Mouse (Mus musculus) heart, embryonic 10.5 days (tissue): ENCODE data around the gene Hist1h4a. TPM values are rescaled to one million over a fixed set of nuclear protein-coding genes. Genes with fewer than 3 reads are reported as not detected.
A peak's percentile ranks its signal among the peaks of the same experiment; 100 is the strongest.
"Not testable (repeated sequence)": the region's sequence is repeated elsewhere in the genome, so short reads cannot be mapped to it uniquely, and the experiment has no call there.

Experiments used
- DNase-seq: peaks from one replicate; pipeline ENCODE4 v3.0.0-alpha.2; 2017; ENCODE audit warnings: low spot score
- H3K27ac ChIP-seq: fragments of 300-500 bp; sonication (generic); 2 replicates; pipeline ENCODE4 v1.5.1; 2016; ENCODE audit warnings: mild to moderate bottlenecking
- H3K27me3 ChIP-seq: fragments of 300-500 bp; sonication (generic); 2 replicates; pipeline ENCODE4 v1.6.1; 2016; ENCODE audit warnings: mild to moderate bottlenecking; ENCODE audit not compliant: poor library complexity, insufficient read depth, severe bottlenecking
- H3K36me3 ChIP-seq: fragments of 300-500 bp; sonication (generic); 2 replicates; pipeline ENCODE4 v1.6.1; 2016; ENCODE audit warnings: mild to moderate bottlenecking, moderate library complexity
- H3K4me1 ChIP-seq: fragments of 300-500 bp; sonication (generic); 2 replicates; pipeline ENCODE4 v1.6.1; 2016; ENCODE audit warnings: mild to moderate bottlenecking
- H3K4me3 ChIP-seq: fragments of 300-500 bp; sonication (generic); 2 replicates; pipeline ENCODE4 v1.5.1; 2016; ENCODE audit warnings: mild to moderate bottlenecking, moderate library complexity
- H3K9me3 ChIP-seq: fragments of 300-500 bp; sonication (generic); 2 replicates; pipeline ENCODE4 v1.6.1; 2016; ENCODE audit warnings: mild to moderate bottlenecking, moderate library complexity
- WGBS: fragments of 180-500 bp; shearing (Covaris S2); methylation state at CpG from one replicate; pipeline ENCODE4 v1.1.7; 2016; 5-methylcytosine and 5-hydroxymethylcytosine counted together
- polyA plus RNA-seq: library from polyadenylated mRNA; unstranded; fragments of >200 nt; fragmentation: Nextera tagmentation; extraction: Ambion mirVana; gene quantifications from 2 replicates; pipeline ENCODE4 v1.2.1, GENCODE M21; 2016

Gene Hist1h4a
- polyA plus RNA-seq, 1 experiment from 2014 or later, result 0.28 TPM

DNA sequence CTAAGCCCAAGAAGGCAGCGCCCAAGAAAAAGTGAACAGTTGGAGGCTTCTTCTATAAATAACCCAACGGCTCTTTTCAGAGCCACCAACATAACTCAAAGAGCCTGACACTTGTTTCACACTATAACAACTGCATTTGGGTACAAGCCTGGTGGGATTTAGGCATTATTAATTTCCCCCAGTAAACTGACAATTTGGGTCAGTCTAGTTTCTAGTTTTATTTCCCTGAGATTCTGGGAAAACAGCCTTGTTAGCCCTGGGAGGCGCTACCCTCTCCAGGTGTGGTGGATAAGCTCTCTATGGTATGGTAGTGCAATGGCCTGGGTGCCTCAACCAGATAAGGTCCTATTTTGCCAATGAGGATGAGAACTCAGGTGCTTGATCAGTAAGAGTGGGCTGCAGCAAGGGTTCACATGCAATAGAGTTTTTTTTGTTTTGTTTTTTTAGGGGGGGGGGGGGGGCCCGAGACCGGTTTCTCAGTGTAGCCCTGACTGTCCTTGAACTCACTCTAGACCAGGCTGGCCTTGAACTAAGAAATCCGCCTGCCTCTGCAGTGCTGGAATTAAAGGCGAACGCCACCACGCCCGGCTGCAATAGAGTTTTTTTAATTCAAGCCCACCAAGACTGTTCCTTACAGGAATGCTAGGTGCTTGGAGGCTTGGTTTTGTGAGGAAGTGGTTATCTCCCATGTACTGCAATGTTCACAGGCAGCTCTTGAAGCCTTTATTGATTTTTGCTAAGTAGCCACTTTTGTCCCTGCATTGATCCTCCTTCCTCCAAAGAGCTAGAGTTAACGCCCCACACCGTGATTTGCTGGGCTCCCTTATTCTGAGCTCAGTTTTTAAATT, 3.5 kb upstream of the Hist1h4a start:
- Histone ChIP-seq H3K9me3 (no peaks in the 10 kb centered on the region), H3K27me3 (no peaks in the 10 kb centered on the region), H3K27ac (peak overlapping the region; percentile 88), H3K4me3 (peak overlapping the region; percentile 62), H3K36me3 (no peaks in the 10 kb centered on the region), H3K4me1 (peaks cover 24% of the 10 kb centered on the region)
- WGBS, result 34% methylated on average over 12 of the region's 12 CpGs
- no peak for DNase-seq

DNA sequence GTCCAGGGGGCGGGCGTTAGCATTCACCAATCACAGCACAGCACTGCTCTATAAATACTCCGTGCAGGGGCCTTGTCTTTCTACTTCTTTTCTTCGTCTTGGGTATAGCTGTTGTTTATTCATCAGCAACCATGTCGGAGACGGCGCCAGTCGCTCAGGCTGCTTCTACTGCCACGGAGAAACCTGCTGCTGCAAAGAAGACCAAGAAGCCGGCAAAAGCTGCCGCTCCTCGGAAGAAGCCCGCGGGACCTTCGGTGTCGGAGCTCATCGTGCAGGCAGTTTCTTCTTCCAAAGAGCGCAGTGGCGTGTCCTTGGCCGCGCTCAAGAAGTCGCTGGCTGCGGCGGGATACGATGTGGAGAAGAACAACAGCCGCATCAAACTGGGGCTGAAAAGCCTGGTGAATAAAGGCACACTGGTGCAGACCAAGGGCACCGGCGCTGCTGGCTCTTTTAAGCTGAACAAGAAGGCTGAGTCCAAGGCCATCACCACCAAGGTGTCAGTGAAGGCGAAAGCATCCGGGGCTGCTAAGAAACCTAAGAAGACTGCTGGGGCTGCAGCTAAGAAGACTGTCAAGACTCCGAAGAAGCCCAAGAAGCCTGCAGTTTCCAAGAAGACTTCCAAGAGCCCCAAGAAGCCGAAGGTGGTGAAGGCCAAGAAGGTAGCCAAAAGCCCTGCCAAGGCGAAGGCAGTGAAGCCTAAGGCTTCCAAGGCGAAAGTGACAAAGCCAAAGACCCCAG, 2.7 kb upstream of the Hist1h4a start, which contains the start of gene Hist1h1a:
Gene Hist1h1a (plus strand): TSS at position 81 of the 738 bp plus-strand sequence.
- Histone ChIP-seq H3K4me1 (peaks cover 23% of the 10 kb centered on the region), H3K36me3 (no peaks in the 10 kb centered on the region), H3K9me3 (no peaks in the 10 kb centered on the region), H3K27ac (peak within 1 kb of the TSS; percentile 88), H3K27me3 (no peaks in the 10 kb centered on the region), H3K4me3 (peak within 1 kb of the TSS; percentile 62)
- 3% methylated on average over 34 of the region's 34 CpGs for WGBS
- peak; percentile 96 for DNase-seq

DNA sequence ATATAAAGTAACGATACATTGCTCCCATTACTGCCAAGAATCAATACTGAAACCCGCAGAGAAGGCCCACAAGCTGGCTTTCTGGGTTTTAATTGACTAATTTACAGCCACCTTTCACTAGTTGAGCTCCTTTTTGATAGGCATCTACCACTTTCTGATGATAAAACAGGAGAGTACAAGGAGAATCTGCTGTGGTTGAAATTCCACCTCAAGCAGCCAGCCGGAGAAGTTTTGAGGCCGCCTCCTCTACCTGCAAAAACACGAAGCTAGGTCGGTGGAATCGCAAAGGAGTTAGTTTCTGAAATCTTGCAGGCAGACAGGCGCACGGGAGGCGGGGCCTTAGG, 2.2 kb upstream of the Hist1h4a start:
- Histone ChIP-seq H3K27ac (peak overlapping the region; percentile 88), H3K9me3 (no peaks in the 10 kb centered on the region), H3K4me3 (peak overlapping the region; percentile 62), H3K27me3 (no peaks in the 10 kb centered on the region), H3K36me3 (no peaks in the 10 kb centered on the region), H3K4me1 (peaks cover 21% of the 10 kb centered on the region)
- no peak for DNase-seq
- 2% methylated on average over 10 of the region's 10 CpGs for WGBS

DNA sequence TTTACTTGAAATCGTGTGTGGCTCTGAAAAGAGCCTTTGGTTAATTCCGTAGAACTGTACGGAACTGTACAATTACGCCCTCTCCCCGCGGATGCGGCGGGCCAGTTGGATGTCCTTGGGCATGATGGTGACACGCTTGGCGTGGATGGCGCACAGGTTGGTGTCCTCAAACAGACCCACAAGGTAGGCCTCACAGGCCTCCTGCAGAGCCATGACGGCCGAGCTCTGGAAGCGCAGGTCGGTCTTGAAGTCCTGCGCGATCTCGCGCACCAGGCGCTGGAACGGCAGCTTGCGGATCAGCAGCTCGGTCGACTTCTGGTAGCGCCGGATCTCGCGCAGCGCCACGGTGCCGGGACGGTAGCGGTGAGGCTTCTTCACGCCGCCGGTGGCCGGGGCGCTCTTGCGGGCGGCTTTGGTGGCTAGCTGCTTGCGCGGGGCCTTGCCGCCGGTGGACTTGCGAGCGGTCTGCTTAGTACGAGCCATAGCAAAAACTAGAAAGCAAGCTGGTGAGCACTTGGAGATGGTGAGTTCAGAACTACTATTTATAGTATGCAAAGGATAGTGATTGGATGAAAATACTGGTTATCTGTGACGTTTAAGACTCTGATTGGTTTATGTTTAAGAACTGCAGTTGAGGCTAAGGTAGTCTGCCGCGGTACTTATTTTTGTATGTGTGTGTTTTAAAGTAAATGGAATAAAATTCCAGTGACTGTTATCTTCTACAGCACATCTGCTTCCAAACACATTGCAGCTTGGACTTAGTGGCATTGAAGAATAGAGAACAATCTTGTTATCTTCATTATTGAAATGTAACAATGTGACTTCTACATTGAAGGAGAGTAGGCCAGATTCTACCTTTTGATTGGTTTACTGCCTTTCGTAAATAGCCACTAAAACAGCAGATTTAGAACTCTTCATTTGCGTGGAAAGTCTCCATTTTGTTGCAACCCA, 1.1 kb upstream of the Hist1h4a start, which contains the start of gene Hist1h3a:
Gene Hist1h3a (minus strand): TSS at position 516 of the 951 bp plus-strand sequence.
- peak; percentile 84 for DNase-seq
- Histone ChIP-seq H3K4me3 (peak within 1 kb of the TSS; percentile 62), H3K4me1 (peaks cover 21% of the 10 kb centered on the region), H3K27ac (peak within 1 kb of the TSS; percentile 88)
- not testable (repeated sequence) for H3K27me3 ChIP-seq, H3K36me3 ChIP-seq, H3K9me3 ChIP-seq
- under 1% methylated on average over 38 of the region's 52 CpGs for WGBS

DNA sequence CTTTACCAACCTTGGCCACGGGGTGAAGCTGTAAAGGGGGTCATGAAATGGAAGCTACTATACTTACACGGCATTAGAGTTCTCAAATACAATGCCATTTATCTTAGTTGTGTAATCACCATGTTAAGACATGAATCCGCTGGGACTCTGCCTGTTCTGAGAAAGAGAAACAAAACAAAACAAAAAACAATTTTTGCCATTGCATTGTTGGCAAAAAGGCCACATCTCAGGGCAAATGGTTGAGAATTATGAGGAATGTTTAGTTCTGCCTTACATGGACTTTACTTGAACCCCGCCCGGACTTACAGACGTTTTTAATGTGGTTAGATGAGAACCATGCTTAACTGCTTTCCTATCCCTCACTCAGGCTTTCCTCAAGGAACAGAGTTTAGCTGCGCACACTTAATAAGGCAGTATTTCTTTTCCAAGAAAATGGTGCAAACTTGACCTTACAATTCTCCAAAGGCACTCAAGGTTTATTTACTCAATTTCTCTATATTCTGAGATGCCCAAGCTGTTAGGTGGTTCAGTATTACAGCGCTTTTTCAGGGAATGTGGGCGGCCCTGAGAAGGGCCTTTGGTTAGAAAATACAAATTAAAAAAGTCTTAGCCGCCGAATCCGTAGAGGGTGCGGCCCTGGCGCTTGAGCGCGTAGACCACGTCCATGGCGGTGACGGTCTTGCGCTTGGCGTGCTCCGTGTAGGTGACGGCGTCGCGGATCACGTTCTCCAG, 624 bp downstream of the Hist1h4a start:
- Histone ChIP-seq H3K27ac (peak overlapping the region; percentile 88), H3K4me1 (peaks cover 21% of the 10 kb centered on the region), H3K4me3 (peak overlapping the region; percentile 62), H3K9me3 (no peaks in the 10 kb centered on the region), H3K36me3 (no peaks in the 10 kb centered on the region), H3K27me3 (no peaks in the 10 kb centered on the region)
- DNase-seq, result no peak
- 2% methylated on average over 24 of the region's 27 CpGs for WGBS

DNA sequence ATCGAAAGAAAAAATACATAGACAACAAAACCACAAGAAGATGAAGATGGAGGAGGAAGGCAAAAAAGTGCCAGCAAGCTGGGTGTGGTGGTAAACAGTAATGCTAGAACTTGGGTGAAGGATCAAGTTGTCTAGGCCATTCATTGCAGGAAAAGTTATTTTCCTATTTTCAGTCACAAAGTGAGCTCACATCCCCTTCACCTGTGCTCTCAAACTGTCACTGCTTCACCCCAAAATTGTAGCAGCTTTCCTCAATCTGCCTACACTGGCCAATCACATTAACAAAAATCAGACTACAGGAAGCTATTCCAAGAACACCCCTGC, 1.2 kb downstream of the Hist1h4a start:
- no peaks in the 10 kb centered on the region for H3K9me3 ChIP-seq
- peak overlapping the region; percentile 88 for H3K27ac ChIP-seq
- peak overlapping the region; percentile 62 for H3K4me3 ChIP-seq
- WGBS, result 66% methylated on average over 1 of the region's 1 CpGs
- H3K27me3 ChIP-seq, result no peaks in the 10 kb centered on the region
- no peaks in the 10 kb centered on the region for H3K36me3 ChIP-seq
- peaks cover 21% of the 10 kb centered on the region for H3K4me1 ChIP-seq
- no peak for DNase-seq

DNA sequence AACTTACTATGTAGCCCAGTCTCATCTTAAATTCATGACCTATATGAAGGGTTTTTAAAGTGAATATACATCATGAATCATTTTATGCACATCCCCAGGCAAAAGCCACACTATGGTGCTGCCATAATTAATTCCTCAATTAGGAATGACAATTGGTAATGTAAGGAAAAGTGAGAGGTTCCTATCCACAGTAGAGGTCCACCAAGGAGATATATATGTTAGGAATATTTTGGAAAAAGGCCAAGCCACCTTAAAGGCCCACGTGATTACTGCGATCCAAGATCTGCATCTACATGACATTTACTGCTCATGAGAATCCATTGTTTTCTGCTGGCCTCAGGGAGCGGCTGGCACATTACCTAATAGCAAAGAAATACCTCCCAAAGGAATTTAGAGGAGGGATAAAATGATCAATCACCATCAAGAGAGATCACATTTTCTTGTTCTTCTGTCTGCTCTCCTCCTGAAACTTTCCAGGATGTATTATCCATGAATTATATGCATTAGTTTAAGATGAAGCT, 1.7 kb downstream of the Hist1h4a start:
- no peaks in the 10 kb centered on the region for H3K9me3 ChIP-seq
- H3K27me3 ChIP-seq, result no peaks in the 10 kb centered on the region
- WGBS, result 73% methylated on average over 3 of the region's 3 CpGs
- H3K36me3 ChIP-seq, result no peaks in the 10 kb centered on the region
- DNase-seq, result no peak
- peak overlapping the region; percentile 88; the same call in 1 of the 2 replicates for H3K27ac ChIP-seq
- no peak overlapping the region for H3K4me3 ChIP-seq
- peaks cover 19% of the 10 kb centered on the region for H3K4me1 ChIP-seq

DNA sequence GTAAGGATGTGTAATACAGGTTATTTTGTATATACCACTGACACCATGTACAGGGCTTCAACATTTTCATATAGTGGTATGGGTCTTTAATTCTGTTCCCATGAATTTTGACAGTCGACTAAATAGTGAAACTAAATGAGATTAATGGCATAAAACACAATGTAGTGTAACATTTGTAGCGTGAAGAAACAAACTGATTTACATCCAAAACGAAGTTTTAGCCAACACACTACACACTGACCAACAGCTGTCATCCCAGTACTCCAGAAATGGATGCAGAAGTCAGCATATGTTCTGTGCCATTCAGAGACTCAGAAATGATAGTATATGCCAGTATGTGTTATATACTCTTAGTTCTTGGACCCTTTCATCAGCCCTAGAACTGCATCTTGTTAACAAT, 3.1 kb downstream of the Hist1h4a start:
- H3K4me1 ChIP-seq, result peaks cover 10% of the 10 kb centered on the region
- H3K9me3 ChIP-seq, result no peaks in the 10 kb centered on the region
- H3K4me3 ChIP-seq, result peak overlapping the region; percentile 59; the same call in 1 of the 2 replicates
- H3K27me3 ChIP-seq, result no peaks in the 10 kb centered on the region
- H3K27ac ChIP-seq, result peak overlapping the region; percentile 87
- H3K36me3 ChIP-seq, result no peaks in the 10 kb centered on the region
- no peak for DNase-seq
- WGBS, result 54% methylated on average over 3 of the region's 3 CpGs

DNA sequence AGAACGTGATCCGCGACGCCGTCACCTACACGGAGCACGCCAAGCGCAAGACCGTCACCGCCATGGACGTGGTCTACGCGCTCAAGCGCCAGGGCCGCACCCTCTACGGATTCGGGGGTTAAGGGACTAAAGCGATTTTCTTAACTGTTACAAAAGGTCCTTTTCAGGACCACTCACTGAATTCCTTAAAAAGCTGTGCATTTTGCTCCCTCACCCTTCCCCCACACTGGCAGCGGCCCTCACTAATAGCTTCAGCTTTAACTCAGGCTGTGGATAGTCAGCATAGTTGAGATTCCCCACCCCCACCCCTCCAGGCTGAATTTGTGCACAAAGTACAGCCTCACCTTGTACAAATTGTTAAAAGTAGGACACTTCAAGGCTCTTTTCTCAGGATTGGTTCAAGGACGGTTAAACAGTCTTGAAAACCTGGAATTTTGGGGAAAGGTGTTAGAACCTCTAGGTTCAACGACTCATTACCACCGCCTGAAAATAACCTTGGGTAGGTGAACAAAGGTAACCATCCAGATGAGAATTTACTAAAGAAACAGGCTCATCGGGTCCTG, 3.7 kb downstream of the Hist1h4a start:
- H3K27ac ChIP-seq, result peak overlapping the region; percentile 87
- DNase-seq, result peak; percentile 81
- no peaks in the 10 kb centered on the region for H3K36me3 ChIP-seq
- peak overlapping the region; percentile 59 for H3K4me3 ChIP-seq
- H3K9me3 ChIP-seq, result no peaks in the 10 kb centered on the region
- WGBS, result 3% methylated on average over 18 of the region's 23 CpGs
- H3K27me3 ChIP-seq, result no peaks in the 10 kb centered on the region
- H3K4me1 ChIP-seq, result peaks cover 13% of the 10 kb centered on the region

DNA sequence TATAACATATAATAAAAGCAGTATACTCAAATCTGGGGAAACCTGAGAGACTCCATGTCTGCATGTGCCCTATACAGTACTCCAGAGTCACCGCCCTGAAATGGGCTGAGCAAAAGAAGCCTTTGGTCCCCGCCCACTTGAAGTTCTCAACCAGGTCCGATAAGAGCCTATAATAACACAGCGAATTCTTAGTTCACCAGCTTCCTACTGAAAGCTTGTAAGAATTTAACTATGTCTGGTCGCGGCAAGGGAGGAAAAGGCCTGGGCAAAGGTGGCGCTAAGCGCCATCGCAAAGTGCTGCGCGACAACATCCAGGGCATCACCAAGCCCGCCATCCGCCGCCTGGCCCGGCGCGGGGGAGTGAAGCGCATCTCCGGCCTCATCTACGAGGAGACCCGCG, 4.2 kb downstream of the Hist1h4a start, which contains the start of gene Hist1h4b:
Gene Hist1h4b (plus strand): TSS at position 224 of the 400 bp plus-strand sequence.
- 0% methylated on average over 20 of the region's 22 CpGs for WGBS
- DNase-seq, result peak; percentile 95
- H3K4me1 ChIP-seq, result peaks cover 13% of the 10 kb centered on the region
- H3K9me3 ChIP-seq, result no peaks in the 10 kb centered on the region
- peak within 1 kb of the TSS; percentile 59 for H3K4me3 ChIP-seq
- H3K36me3 ChIP-seq, result no peaks in the 10 kb centered on the region
- no peaks in the 10 kb centered on the region for H3K27me3 ChIP-seq
- peak within 1 kb of the TSS; percentile 87 for H3K27ac ChIP-seq

DNA sequence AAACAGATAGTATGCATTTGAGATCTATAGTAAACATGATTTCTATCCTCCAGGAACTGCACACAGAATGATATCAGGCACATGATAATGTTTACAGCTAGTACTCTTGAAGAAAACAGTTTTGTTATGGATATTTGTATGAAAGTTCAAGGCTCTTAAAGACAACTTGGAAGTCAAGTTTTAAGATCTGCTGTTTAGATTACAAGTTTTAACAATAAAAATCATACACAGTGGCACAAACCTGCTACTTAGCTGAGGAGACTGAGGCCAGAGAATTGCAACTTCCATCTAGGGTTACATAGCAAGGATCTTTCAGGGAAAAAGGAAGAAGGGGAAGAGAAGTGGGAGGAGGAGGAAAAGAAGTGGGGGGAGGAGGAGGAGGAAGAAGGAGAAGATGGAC, 6.0 kb downstream of the Hist1h4a start:
- no peak for DNase-seq
- Histone ChIP-seq H3K4me1 (peaks cover 7% of the 10 kb centered on the region), H3K27ac (peak overlapping the region; percentile 78; the same call in 1 of the 2 replicates), H3K36me3 (no peaks in the 10 kb centered on the region), H3K4me3 (no peak overlapping the region), H3K9me3 (no peaks in the 10 kb centered on the region), H3K27me3 (no peaks in the 10 kb centered on the region)
